Mouse (Mus musculus) myocyte (in vitro differentiated cells): Measurements from ENCODE around the gene Cacna1d. TPM values are rescaled to one million over a fixed set of nuclear protein-coding genes. Genes with fewer than 3 reads are reported as not detected.

ENCODE experiments used
- H3K27me3 ChIP-seq: one replicate; pipeline ENCODE4 v1.6.1; 2011; ENCODE audit not compliant: control insufficient read depth, insufficient read depth, insufficient read length
- H3K36me3 ChIP-seq: one replicate; pipeline ENCODE4 v1.6.1; 2011; ENCODE audit not compliant: control insufficient read depth, insufficient read depth
- H3K4me2 ChIP-seq: one replicate; pipeline ENCODE4 v1.6.1; 2011; ENCODE audit warnings: low read depth, control low read depth
- H3K4me3 ChIP-seq: one replicate; pipeline ENCODE4 v1.5.1; 2011; ENCODE audit warnings: mild to moderate bottlenecking, control low read depth, moderate library complexity
- H3K79me2 ChIP-seq: one replicate; pipeline ENCODE4 v1.6.1; 2011; ENCODE audit not compliant: control insufficient read depth, insufficient read depth
- H3ac ChIP-seq: one replicate; pipeline ENCODE4 v1.6.1; 2011; ENCODE audit not compliant: control insufficient read depth, insufficient read length
- CEBPB ChIP-seq: IDR thresholded peaks from 2 replicates; pipeline ENCODE4 v1.6.1; 2011; ENCODE audit warnings: mild to moderate bottlenecking, moderate library complexity; ENCODE audit not compliant: poor library complexity, insufficient read depth, severe bottlenecking
- E2F4 ChIP-seq: IDR thresholded peaks from one replicate; pipeline ENCODE4 v1.6.1; 2011; ENCODE audit warnings: mild to moderate bottlenecking, control low read depth, moderate library complexity; ENCODE audit not compliant: insufficient read depth
- MAX ChIP-seq: IDR thresholded peaks from one replicate; pipeline ENCODE4 v1.6.1; 2011; ENCODE audit warnings: low read depth, mild to moderate bottlenecking, control low read depth
- MYOD1 ChIP-seq, 3 experiments: IDR thresholded peaks; one replicate each; pipeline ENCODE4 v1.6.1; 2011; ENCODE audit warnings: control low read depth in 2 of 3, low read depth in 2 of 3, mild to moderate bottlenecking in 2 of 3, moderate library complexity in 1 of 3; ENCODE audit not compliant: insufficient read length in 2 of 3, control insufficient read depth in 1 of 3
- MYOG ChIP-seq, 3 experiments: IDR thresholded peaks; one replicate each; pipeline ENCODE4 v1.6.1; 2011; ENCODE audit warnings: control low read depth in 2 of 3, low read depth in 2 of 3, mild to moderate bottlenecking in 2 of 3; ENCODE audit not compliant: insufficient read length in 2 of 3, control insufficient read depth in 1 of 3, insufficient read depth in 1 of 3
- POLR2A ChIP-seq: IDR thresholded peaks from one replicate; pipeline ENCODE4 v1.6.1; 2011; ENCODE audit warnings: low read depth, mild to moderate bottlenecking, control low read depth, moderate library complexity; ENCODE audit not compliant: insufficient read length
- POLR2AphosphoS2 ChIP-seq: IDR thresholded peaks from one replicate; pipeline ENCODE4 v1.6.1; 2011; ENCODE audit warnings: low read depth, control low read depth; ENCODE audit not compliant: insufficient read length
- REST ChIP-seq: IDR thresholded peaks from one replicate; pipeline ENCODE4 v1.6.1; 2011; ENCODE audit warnings: mild to moderate bottlenecking, control low read depth, moderate library complexity; ENCODE audit not compliant: insufficient read depth, insufficient read length
- SRF ChIP-seq: IDR thresholded peaks from one replicate; pipeline ENCODE4 v1.6.1; 2011; ENCODE audit warnings: low read depth; ENCODE audit not compliant: control insufficient read depth, insufficient read length
- TCF12 ChIP-seq: IDR thresholded peaks from one replicate; pipeline ENCODE4 v1.6.1; 2011; ENCODE audit warnings: mild to moderate bottlenecking, control low read depth; ENCODE audit not compliant: poor library complexity, insufficient read depth, severe bottlenecking
- TCF3 ChIP-seq: IDR thresholded peaks from one replicate; pipeline ENCODE4 v1.6.1; 2011; ENCODE audit warnings: low read depth, control low read depth; ENCODE audit not compliant: insufficient read length
- USF1 ChIP-seq: IDR thresholded peaks from one replicate; pipeline ENCODE4 v1.6.1; 2011; ENCODE audit warnings: low read depth, mild to moderate bottlenecking, control low read depth, moderate library complexity
- polyA plus RNA-seq: library from polyadenylated mRNA; unstranded; fragments of >200 nt; fragmentation: generic; extraction: Trizol; gene quantifications from one replicate; pipeline ENCODE4 v1.2.1, GENCODE M21; 2012; ENCODE audit warnings: missing spikeins

Gene Cacna1d
- polyA plus RNA-seq, 1 experiment, result not detected

DNA sequence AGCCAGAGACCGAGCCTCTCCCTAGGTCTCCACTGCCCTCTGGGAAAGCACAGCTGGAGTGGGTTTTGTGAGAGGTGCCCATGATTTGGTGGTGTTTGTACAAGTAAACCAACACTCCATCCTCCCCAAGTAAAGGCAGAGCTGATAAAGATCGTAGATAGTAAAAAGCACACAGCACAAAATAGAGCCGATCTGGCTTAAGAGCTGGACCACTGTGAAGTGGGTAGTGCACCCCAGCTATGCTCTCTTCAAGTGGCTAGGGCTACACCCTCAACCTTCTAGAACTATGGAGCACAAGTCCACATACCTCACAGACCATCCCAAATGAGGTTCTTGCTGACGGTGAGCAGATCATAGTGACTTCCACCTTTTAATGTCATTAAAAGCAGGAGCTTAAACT is 451.8 kb downstream of the Cacna1d start:
- no peaks in the 10 kb centered on the region for H3K27me3 ChIP-seq
- H3K4me2 ChIP-seq, result no peak overlapping the region
- TF ChIP-seq POLR2AphosphoS2, result no peak
- TF ChIP-seq REST, result no peak
- TF ChIP-seq MYOD1 (IDR thresholded peaks at IDR 0.05; ENCODE audit: control insufficient read depth in 1 of 3, insufficient read length in 2 of 3, low read depth in 2 of 3), result no peak
- TF ChIP-seq E2F4, result no peak
- TF ChIP-seq CEBPB, result no peak
- no peak for TF ChIP-seq SRF
- TF ChIP-seq TCF3, result no peak
- TF ChIP-seq TCF12, result no peak
- no peak for TF ChIP-seq USF1
- no peak for TF ChIP-seq POLR2A
- TF ChIP-seq MYOG (IDR thresholded peaks at IDR 0.05; ENCODE audit: control insufficient read depth in 1 of 3, insufficient read depth in 1 of 3, insufficient read length in 2 of 3, low read depth in 2 of 3), result no peak
- no peak for TF ChIP-seq MAX
- H3ac ChIP-seq, result no peak overlapping the region
- H3K4me3 ChIP-seq, result no peak overlapping the region
- H3K79me2 ChIP-seq, result no peaks in the 10 kb centered on the region
- no peaks in the 10 kb centered on the region for H3K36me3 ChIP-seq

GRCm38 (mm10) chr14:30038431-30038830 is 452.8 kb downstream of the Cacna1d start:
- H3K27me3 ChIP-seq, result no peaks in the 10 kb centered on the region
- H3K79me2 ChIP-seq, result no peaks in the 10 kb centered on the region
- H3ac ChIP-seq, result no peak overlapping the region
- no peak overlapping the region for H3K4me3 ChIP-seq
- TF ChIP-seq E2F4 (no peak), SRF (no peak), USF1 (no peak), MYOD1 (IDR thresholded peaks at IDR 0.05; ENCODE audit: control insufficient read depth in 1 of 3, insufficient read length in 2 of 3, low read depth in 2 of 3) (no peak), MYOG (IDR thresholded peaks at IDR 0.05; ENCODE audit: control insufficient read depth in 1 of 3, insufficient read depth in 1 of 3, insufficient read length in 2 of 3, low read depth in 2 of 3) (no peak), TCF3 (no peak), MAX (no peak), POLR2AphosphoS2 (no peak), REST (no peak), POLR2A (no peak)
- H3K4me2 ChIP-seq, result no peak overlapping the region
- H3K36me3 ChIP-seq, result no peaks in the 10 kb centered on the region

- TF ChIP-seq POLR2AphosphoS2 (no peak), USF1 (no peak), REST (no peak), MYOG (IDR thresholded peaks at IDR 0.05; ENCODE audit: control insufficient read depth in 1 of 3, insufficient read depth in 1 of 3, insufficient read length in 2 of 3, low read depth in 2 of 3) (no peak), TCF3 (no peak), E2F4 (no peak), POLR2A (no peak), TCF12 (no peak), MAX (no peak), SRF (no peak), MYOD1 (IDR thresholded peaks at IDR 0.05; ENCODE audit: control insufficient read depth in 1 of 3, insufficient read length in 2 of 3, low read depth in 2 of 3) (no peak), CEBPB (no peak)
- H3ac ChIP-seq, result no peak overlapping the region
Observed at GRCm38 (mm10) chr14:30033405-30033804, 457.9 kb downstream of the Cacna1d start.

DNA sequence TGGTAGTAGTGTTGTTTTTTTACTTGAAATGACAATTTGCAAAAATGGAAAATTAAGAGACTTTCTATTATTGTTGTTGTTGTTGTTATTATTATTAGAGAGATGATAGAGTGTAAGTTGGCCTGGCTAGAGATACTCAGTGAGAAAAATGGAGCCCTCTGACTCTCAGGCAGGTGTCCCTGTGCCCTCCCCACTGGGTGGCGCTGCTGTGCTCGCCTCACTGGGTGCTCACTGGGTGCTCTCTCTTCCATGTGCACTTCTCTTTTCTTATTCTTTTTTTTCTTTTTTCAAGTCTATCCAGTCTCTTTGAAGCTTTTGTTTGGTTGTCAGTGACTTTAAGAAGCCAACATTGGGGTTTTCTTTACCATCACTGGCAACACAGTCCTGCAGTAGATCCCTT is 463.9 kb downstream of the Cacna1d start:
- no peaks in the 10 kb centered on the region for H3K27me3 ChIP-seq
- no peak overlapping the region for H3K4me3 ChIP-seq
- TF ChIP-seq POLR2A (no peak), POLR2AphosphoS2 (no peak), MYOG (IDR thresholded peaks at IDR 0.05; ENCODE audit: control insufficient read depth in 1 of 3, insufficient read depth in 1 of 3, insufficient read length in 2 of 3, low read depth in 2 of 3) (no peak), MAX (no peak), TCF3 (no peak), USF1 (no peak), TCF12 (no peak), CEBPB (no peak), MYOD1 (IDR thresholded peaks at IDR 0.05; ENCODE audit: control insufficient read depth in 1 of 3, insufficient read length in 2 of 3, low read depth in 2 of 3) (no peak), REST (no peak), E2F4 (no peak), SRF (no peak)
- H3ac ChIP-seq, result no peak overlapping the region
- no peaks in the 10 kb centered on the region for H3K36me3 ChIP-seq
- no peak overlapping the region for H3K4me2 ChIP-seq
- no peaks in the 10 kb centered on the region for H3K79me2 ChIP-seq

More at GRCm38 (mm10) chr14:30033405-30033804, 457.9 kb downstream of the Cacna1d start:
- Histone ChIP-seq H3K4me2 (no peak overlapping the region), H3K27me3 (no peaks in the 10 kb centered on the region), H3K4me3 (no peak overlapping the region), H3K36me3 (no peaks in the 10 kb centered on the region), H3K79me2 (no peaks in the 10 kb centered on the region)

DNA sequence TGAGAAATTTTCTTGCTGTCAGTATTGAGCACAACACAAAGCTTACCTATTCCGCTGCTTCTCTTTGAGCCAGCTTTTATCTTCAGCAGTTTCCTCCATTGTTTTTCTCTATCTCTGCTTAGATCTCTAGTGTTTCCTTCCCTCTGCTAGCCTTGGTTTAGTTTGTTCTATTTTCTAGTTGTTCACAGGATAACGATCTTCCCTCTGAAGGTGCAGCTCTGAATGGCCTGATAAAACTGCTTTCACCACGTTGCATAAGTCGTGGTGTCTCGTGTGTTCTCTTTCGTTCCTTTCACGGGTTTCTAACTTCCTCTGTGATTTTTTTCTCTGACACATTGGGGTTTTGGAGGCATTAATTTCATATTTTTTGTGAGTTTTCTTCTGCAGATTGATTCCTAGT is 466.9 kb downstream of the Cacna1d start:
- no peak overlapping the region for H3K4me3 ChIP-seq
- peak overlapping the region; percentile 36 for H3K4me2 ChIP-seq
- H3K27me3 ChIP-seq, result peaks cover 14% of the 10 kb centered on the region
- peak; percentile 38; the same call in 1 of the 2 replicates for TF ChIP-seq CEBPB
- TF ChIP-seq MYOG (IDR thresholded peaks at IDR 0.05; ENCODE audit: control insufficient read depth in 1 of 3, insufficient read depth in 1 of 3, insufficient read length in 2 of 3, low read depth in 2 of 3), result no peak
- no peak overlapping the region for H3ac ChIP-seq
- H3K79me2 ChIP-seq, result no peaks in the 10 kb centered on the region
- no peaks in the 10 kb centered on the region for H3K36me3 ChIP-seq
